26 mouse cellular contexts compared by ENCODE assay signal in the genomic region with DNA sequence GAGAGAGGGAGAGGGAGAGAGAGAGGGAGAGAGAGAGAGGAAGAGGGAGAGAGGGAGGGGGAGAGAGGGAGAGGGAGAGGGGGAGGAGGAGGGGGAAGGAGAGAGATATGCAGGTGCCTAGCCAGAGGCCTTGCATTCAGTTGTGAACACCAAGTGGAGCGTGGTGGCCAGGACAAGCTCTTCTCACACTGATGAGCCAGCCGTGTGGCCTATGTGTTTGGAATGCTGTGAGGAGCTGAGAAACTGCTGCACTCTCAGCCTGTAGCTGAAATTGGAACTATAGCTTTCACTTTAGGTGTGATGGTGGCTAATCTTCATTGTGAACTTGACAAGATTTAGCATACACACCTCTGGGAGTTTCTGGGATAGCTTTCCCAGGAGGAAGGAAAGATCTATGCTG.
DNase-seq lines count a peak whose midpoint lies in the region; ATAC-seq and TF ChIP-seq lines count a peak whose summit lies in the region.
"Had no signal": no experiment of that assay in that cellular context is flagged by ENCODE, and none has a peak within 500 bp of the region (broad histone marks: within the 10 kb centered on the region; RNA-seq: fewer than 3 reads in every experiment).

No protein-coding gene starts in this region.

- in situ Hi-C loops in Patski (cut with MboI; ENCODE audit: low pct_unique_long_range_greater_than_20kb), result no loop called here

- POLR2A ChIA-PET in Patski (lab: Charles Lee), result no interaction called here

- intact Hi-C loops in heart, postnatal 25 days (cut with DNase I), result no loop called here

- DNase-seq in heart, embryonic 10.5 days (ENCODE audit: low spot score), result peak; percentile 63
- DNase-seq in heart, adult 8-10 months (ENCODE audit: low spot score), result no peak
- DNase-seq in heart, adult 9 months (ENCODE audit: low spot score in 2 of 2), result no peak
- DNase-seq in heart, postnatal 25 days (ENCODE audit: low spot score), result no peak
- no peak for DNase-seq in Patski (ENCODE audit: low read depth, low spot score)
- DNase-seq: adrenal gland, adult 2 months; adrenal gland, postnatal 14 days; B cell, adult 2 months; cerebellum, adult 11 months; cerebellum, adult 2 months; cerebellum, adult 9-11 months; cerebellum, postnatal 25 days; forebrain, postnatal 0 days; gastrocnemius, adult 2 months; gastrocnemius, postnatal 14 days; kidney, adult 2 months had no signal

- ATAC-seq in heart, embryonic 13.5 days (ENCODE audit: extremely low read depth, insufficient number of reproducible peaks, low FRiP score, low TSS enrichment), result no peak
- ATAC-seq in heart, embryonic 16.5 days (replicated peaks; ENCODE audit: extremely low read depth, insufficient read depth, low FRiP score), result no peak
- ATAC-seq in Patski, result peak; percentile 15
- ATAC-seq: forebrain, embryonic 14.5 days; forebrain, postnatal 0 days; intestine, postnatal 0 days had no signal

- no peak overlapping the region for H3K9ac ChIP-seq in heart, embryonic 13.5 days
- H3K9ac ChIP-seq in heart, embryonic 16.5 days (ENCODE audit: low read length), result no peak overlapping the region
- H3K9ac ChIP-seq: embryonic facial prominence, embryonic 12.5 days; embryonic facial prominence, embryonic 15.5 days; forebrain, postnatal 0 days; hindbrain, embryonic 12.5 days; hindbrain, embryonic 15.5 days had no signal

- peaks cover 32% of the 10 kb centered on the region for H3K36me3 ChIP-seq in heart, embryonic 10.5 days
- peaks cover 45% of the 10 kb centered on the region for H3K36me3 ChIP-seq in heart, embryonic 13.5 days
- peaks cover 7% of the 10 kb centered on the region for H3K36me3 ChIP-seq in heart, embryonic 16.5 days (ENCODE audit: control insufficient read depth, insufficient read depth)
- H3K36me3 ChIP-seq: G1E had no signal

- CTCF ChIA-PET in Patski (lab: Charles Lee), result interaction anchor here (1.7 to 1.9 kb wide), 2 partner anchors 39 to 43 kb away, joined by 4 to 6 read pairs; no protein-coding TSS in a partner anchor

- peak overlapping the region; percentile 56; the same call in 1 of the 2 replicates for H3K27ac ChIP-seq in heart, embryonic 10.5 days
- peak overlapping the region; percentile 97 for H3K27ac ChIP-seq in heart, embryonic 13.5 days (replicated peaks)
- H3K27ac ChIP-seq in heart, embryonic 16.5 days (ENCODE audit: low read length), result peak overlapping the region; percentile 96
- H3K27ac ChIP-seq: embryonic facial prominence, embryonic 12.5 days; embryonic facial prominence, embryonic 15.5 days; gastrocnemius, adult 2 months; hindbrain, embryonic 12.5 days; hindbrain, embryonic 15.5 days had no signal

- H3K9me3 ChIP-seq in heart, embryonic 10.5 days, result no peaks in the 10 kb centered on the region
- H3K9me3 ChIP-seq in heart, embryonic 13.5 days, result 0 out of 2 replicates have a peak, but pooled peaks cover 2% of the 10 kb centered on the region
- H3K9me3 ChIP-seq in heart, embryonic 16.5 days (replicated peaks; ENCODE audit: control insufficient read depth, low read length), result peaks cover under 1% of the 10 kb centered on the region; the same call in 1 of the 2 replicates
- H3K9me3 ChIP-seq: embryonic facial prominence, embryonic 12.5 days; embryonic facial prominence, embryonic 15.5 days; hindbrain, embryonic 12.5 days; hindbrain, embryonic 15.5 days had no signal

- no peak overlapping the region for H3K4me2 ChIP-seq in heart, embryonic 13.5 days
- H3K4me2 ChIP-seq in heart, embryonic 16.5 days (ENCODE audit: low read depth, low read length), result no peak overlapping the region
- H3K4me2 ChIP-seq: embryonic facial prominence, embryonic 12.5 days; embryonic facial prominence, embryonic 15.5 days; hindbrain, embryonic 12.5 days; hindbrain, embryonic 15.5 days had no signal

- peaks cover 35% of the 10 kb centered on the region for H3K4me1 ChIP-seq in heart, embryonic 10.5 days
- peaks cover 54% of the 10 kb centered on the region for H3K4me1 ChIP-seq in heart, embryonic 13.5 days
- H3K4me1 ChIP-seq in heart, embryonic 16.5 days (ENCODE audit: control insufficient read depth, insufficient read depth, low read length), result peaks cover 36% of the 10 kb centered on the region
- H3K4me1 ChIP-seq: embryonic facial prominence, embryonic 12.5 days; embryonic facial prominence, embryonic 15.5 days; hindbrain, embryonic 12.5 days; hindbrain, embryonic 15.5 days had no signal

- 52% methylated on average over 2 of the region's 2 CpGs for WGBS in heart, embryonic 10.5 days
- 37% methylated on average over 2 of the region's 2 CpGs for WGBS in heart, embryonic 13.5 days
- 54% methylated on average over 2 of the region's 2 CpGs for whole genome bisulfite sequencing in heart, embryonic 16.5 days

- TF ChIP-seq CTCF in Patski (IDR thresholded peaks at IDR 0.05), result no peak

- no peak overlapping the region for H3K4me3 ChIP-seq in heart, embryonic 10.5 days
- H3K4me3 ChIP-seq in heart, embryonic 13.5 days, result no peak overlapping the region
- H3K4me3 ChIP-seq in heart, embryonic 16.5 days (ENCODE audit: low read length), result no peak overlapping the region
- H3K4me3 ChIP-seq: embryonic facial prominence, embryonic 12.5 days; embryonic facial prominence, embryonic 15.5 days; gastrocnemius, adult 2 months; hindbrain, embryonic 12.5 days; hindbrain, embryonic 15.5 days had no signal

- no peaks in the 10 kb centered on the region for H3K27me3 ChIP-seq in heart, embryonic 10.5 days (ENCODE audit: insufficient read depth, poor library complexity, severe bottlenecking)
- no peaks in the 10 kb centered on the region for H3K27me3 ChIP-seq in heart, embryonic 13.5 days (replicated peaks)
- no peaks in the 10 kb centered on the region for H3K27me3 ChIP-seq in heart, embryonic 16.5 days (ENCODE audit: control insufficient read depth, insufficient read depth, low read length)
- H3K27me3 ChIP-seq in Patski, result no peaks in the 10 kb centered on the region
- H3K27me3 ChIP-seq: CH12.LX; embryonic facial prominence, embryonic 12.5 days; embryonic facial prominence, embryonic 15.5 days; hindbrain, embryonic 12.5 days; hindbrain, embryonic 15.5 days had no signal
